Mouse (Mus musculus) cerebellum, adult 8-10 months (tissue): ENCODE measurements at regions not wholly inside any gene's neighbourhood (a gene's known extent, or its start where the extent isn't known, plus 50 kb on each side); places are given as distances from the start of the nearest gene placed in this dataset.

Experiments used
- DNase-seq: peaks from one replicate; pipeline ENCODE4 v3.0.0; 2022

DNA sequence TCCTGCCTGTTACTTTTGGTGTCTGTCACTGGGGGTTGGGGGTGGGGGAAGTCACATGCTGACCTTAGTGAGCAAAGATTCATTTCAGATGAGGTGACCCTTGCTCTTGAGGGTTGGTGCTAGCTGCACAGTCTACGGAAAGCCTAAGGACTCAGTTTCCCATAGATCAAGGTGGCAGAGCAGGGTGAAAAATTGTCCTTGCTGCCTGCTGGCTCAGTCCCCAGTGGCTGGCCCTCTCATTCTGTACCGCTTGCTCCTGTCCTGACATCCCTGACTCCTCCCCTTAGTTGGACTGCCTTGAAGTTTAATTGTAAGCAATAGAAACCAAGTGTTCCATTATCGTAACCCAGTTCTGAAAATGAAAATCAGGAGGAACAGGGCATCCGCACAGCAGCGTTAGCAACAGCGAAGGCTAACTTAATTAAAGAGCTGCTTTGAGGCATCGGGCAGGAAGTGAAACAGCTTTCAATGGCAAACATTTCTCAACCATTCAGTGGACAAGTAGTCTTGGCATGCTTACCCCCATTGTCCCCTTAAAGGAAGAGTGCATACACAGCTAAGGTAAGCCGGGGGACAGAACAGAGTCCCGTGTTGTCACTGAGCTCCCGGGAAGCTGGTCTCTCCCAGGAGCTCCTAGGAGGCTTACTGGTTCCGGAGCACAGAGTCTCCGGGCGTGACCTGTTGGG, 151.9 kb upstream of the Id2 start:
- DNase-seq = no peak

DNA sequence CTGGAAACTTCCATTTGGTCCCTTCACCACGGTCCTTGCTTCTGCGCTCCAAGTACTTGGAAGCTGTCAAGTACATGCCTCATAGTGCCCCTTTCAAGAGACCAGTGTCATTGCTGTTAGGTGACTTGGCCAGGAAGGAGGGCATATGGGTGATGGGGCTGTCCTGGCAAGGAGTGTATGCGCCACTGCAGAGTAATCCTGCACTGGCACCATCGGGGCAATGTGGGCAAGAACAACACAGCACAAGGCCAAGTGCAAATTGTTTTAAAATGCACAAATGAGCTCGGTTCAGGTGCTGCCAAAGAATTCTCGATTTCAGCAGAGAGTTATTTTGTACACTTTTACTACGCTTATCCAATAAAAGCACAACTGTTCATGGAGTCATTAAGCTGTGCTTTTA, 149.6 kb upstream of the Id2 start:
- no peak for DNase-seq

DNA sequence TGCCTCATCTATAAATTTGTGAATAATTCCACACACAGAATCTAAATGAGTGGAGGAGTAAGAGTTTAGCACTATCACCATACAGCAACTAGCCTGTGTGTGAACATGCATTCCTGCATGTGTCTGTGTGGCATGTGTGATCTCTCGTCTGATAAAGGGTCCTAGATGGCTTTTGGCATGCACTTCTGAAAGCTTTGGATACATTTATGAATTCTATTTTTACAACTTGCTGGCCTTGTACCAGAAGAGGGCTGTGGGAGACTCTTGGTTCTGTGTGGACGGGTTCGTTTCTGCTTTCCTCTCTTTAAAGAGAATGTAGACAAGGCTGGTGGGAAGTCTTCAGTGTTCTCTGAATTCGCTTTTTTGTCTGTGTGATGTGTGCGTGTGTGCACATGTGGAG, 148.7 kb upstream of the Id2 start:
- no peak for DNase-seq

GRCm38 (mm10) chr12:25245251-25245650, 148.3 kb upstream of the Id2 start:
- DNase-seq = no peak

- no peak for DNase-seq
Observed at GRCm38 (mm10) chr12:25244666-25245065, 147.7 kb upstream of the Id2 start.

- DNase-seq = no peak
Observed at GRCm38 (mm10) chr12:25243901-25244300, 147.0 kb upstream of the Id2 start.

GRCm38 (mm10) chr12:25242369-25242768, 145.4 kb upstream of the Id2 start:
- DNase-seq = no peak

DNA sequence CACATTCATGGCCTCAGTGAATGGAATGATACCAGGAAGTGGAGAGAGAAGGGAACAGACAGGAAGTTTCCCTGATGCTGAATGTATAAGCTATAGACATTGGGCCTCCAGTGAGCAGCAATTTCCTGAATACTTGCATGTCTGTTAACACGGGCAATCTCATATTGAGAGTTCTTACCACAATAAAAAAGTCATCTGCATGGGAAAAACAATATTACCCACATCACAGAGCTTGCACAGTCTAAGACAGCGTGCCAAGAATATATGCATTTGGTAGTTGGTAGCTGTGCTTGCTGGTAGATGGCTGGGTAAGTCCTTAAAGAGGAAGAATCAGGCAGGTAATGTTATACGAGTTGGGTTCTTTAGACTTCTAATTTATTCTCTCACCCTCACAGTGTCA, 144.7 kb upstream of the Id2 start:
- DNase-seq = no peak

DNA sequence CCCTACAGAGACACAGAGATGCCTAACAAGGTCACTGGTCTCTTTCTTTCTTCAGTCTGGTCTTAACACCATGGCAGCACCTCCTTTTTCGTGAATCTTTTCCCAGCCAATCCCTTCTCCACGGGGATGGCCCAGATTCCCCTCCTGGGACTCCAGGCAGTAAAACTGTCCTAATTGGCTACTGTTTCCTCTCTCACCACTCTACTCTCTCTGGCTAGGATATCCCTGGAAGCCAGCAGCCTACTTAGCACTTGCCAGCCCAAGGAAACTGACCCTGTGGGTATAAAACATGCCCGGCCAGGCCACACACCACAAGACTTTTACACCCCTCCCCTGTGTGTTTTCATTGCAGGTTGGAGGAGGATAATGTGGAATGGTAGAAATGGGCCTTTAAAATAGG, 143.9 kb upstream of the Id2 start:
- no peak for DNase-seq

GRCm38 (mm10) chr12:25240142-25240541, 143.2 kb upstream of the Id2 start:
- no peak for DNase-seq

DNA sequence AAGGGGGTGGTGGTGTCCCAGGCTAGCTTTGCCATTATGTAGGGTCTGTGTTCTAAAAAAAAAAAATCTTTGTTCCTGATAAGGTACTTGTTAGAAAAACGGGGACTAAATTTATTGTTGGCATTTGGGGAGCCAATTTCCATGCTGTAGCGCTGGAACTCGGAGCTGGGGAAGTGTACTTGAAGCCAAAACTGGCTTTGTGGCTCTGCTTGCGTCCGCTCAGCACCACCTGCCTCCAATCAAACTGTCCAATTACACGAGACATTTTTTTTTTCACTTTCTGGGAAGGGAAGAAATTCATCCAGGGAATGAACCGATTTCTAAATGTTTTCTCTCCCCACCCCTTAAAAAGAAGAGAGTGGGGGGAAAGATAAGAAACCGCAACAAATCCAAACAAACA, 138.1 kb upstream of the Id2 start:
- DNase-seq = no peak

- no peak for DNase-seq
Observed at GRCm38 (mm10) chr12:25234636-25235035, 137.7 kb upstream of the Id2 start.

- DNase-seq = no peak
Observed at GRCm38 (mm10) chr12:25233027-25233535, 136.1 kb upstream of the Id2 start.

GRCm38 (mm10) chr12:25232358-25233026, 135.6 kb upstream of the Id2 start:
- DNase-seq = no peak

GRCm38 (mm10) chr12:25228708-25229107, 131.8 kb upstream of the Id2 start:
- DNase-seq = no peak

DNA sequence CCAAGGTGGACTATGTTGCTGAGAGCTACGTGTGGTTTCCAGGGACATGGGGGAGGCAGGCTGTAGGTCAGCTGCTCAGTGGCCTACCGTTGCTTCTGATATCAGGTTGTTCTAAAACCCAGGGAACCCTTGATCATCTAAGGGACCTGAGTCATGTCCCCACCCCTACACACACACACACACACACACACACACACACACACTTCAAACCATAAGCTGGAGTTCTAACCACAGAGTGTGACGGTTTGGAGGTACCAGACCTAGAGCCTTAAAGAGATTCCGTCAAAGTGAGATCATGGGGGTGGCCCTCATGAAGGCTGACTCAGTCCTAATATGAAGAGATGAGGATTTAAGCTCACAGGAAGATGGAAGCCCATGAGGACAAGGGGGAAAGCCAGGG, 130.8 kb upstream of the Id2 start:
- DNase-seq = no peak

GRCm38 (mm10) chr12:25224644-25225043, 127.7 kb upstream of the Id2 start:
- no peak for DNase-seq

GRCm38 (mm10) chr12:25224201-25224600, 127.3 kb upstream of the Id2 start:
- DNase-seq = no peak

GRCm38 (mm10) chr12:25223539-25223938, 126.6 kb upstream of the Id2 start:
- DNase-seq = no peak

- DNase-seq = no peak
Observed at GRCm38 (mm10) chr12:25220780-25221106, 123.8 kb upstream of the Id2 start.

- DNase-seq = no peak
Observed at GRCm38 (mm10) chr12:25220096-25220779, 123.3 kb upstream of the Id2 start.

GRCm38 (mm10) chr12:25219546-25219945, 122.6 kb upstream of the Id2 start:
- DNase-seq = no peak

DNA sequence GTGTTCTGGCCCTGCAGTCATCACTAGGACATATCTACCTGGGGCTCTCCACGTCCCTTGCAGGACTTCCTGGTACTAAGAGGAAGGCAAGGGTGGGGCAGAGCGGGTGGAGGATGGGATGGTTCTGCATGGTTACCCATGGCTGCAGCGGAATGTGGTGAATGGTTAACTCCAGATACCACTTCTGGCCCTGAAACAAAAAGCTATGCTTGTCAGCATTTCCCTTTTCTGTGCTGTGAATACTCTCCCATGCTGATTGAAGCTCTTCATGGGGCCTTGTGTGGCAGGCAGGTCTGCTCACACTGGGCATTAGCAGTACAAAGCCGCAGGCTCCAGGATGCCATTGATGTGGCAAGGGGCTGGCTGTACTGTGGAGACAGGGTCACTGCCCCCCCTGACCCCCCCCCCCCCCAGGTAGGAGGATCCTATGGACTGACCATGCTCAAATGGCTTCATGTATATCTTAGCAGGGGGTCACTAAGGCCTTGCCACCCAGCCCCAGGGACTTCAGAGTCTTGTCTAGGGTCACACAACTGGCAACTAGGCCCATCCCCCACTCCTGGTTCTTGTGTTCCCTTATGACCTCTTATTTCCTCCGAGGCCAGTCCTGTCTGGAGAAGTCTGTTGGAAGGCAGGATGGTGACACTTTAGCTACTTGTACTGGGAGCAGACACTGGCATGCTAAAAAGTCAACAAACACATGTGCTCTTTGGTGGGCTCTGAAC, 120.0 kb upstream of the Id2 start:
- no peak for DNase-seq

GRCm38 (mm10) chr12:25215266-25215665, 118.3 kb upstream of the Id2 start:
- DNase-seq = no peak
